Mouse (Mus musculus) erythroblast, embryonic 14.5 days (primary cell): Measurements from ENCODE around the gene Qrich2. TPM values are rescaled to one million over a fixed set of nuclear protein-coding genes. Genes with fewer than 3 reads are reported as not detected.

ENCODE experiments used
- H3K27me3 ChIP-seq: 2 replicates; pipeline ENCODE4 v1.6.1; 2012; ENCODE audit warnings: inconsistent platforms; ENCODE audit not compliant: control insufficient read depth
- H3K36me3 ChIP-seq: 2 replicates; pipeline ENCODE4 v1.6.1; 2012; ENCODE audit warnings: mild to moderate bottlenecking, inconsistent platforms; ENCODE audit not compliant: control insufficient read depth
- H3K4me1 ChIP-seq: 2 replicates; pipeline ENCODE4 v1.6.1; 2012; ENCODE audit warnings: inconsistent platforms; ENCODE audit not compliant: control insufficient read depth
- H3K4me3 ChIP-seq: replicated peaks from 2 replicates; pipeline ENCODE3; 2012; ENCODE audit warnings: moderate library complexity, mild to moderate bottlenecking, inconsistent platforms
- H3K9me3 ChIP-seq: 2 replicates; pipeline ENCODE4 v1.6.1; 2012; ENCODE audit warnings: low read length, inconsistent platforms, mixed read lengths; ENCODE audit not compliant: control insufficient read depth
- GATA1 ChIP-seq: IDR thresholded peaks from 2 replicates; pipeline ENCODE4 v1.6.1; 2012; ENCODE audit warnings: low read length, inconsistent platforms, mixed read lengths
- TAL1 ChIP-seq: IDR thresholded peaks from 3 replicates; pipeline ENCODE4 v1.6.1; 2012; ENCODE audit warnings: low read length, inconsistent platforms, mixed read lengths
- polyA plus RNA-seq: library from polyadenylated mRNA; stranded (reverse); fragments of >175 nt; gene quantifications from 2 replicates; pipeline ENCODE4 v1.2.3, GENCODE M21; 2012

Qrich2 gene
- polyA plus RNA-seq, 1 experiment: not detected

GRCm38 (mm10) chr11:116434287-116434966 is 31.6 kb downstream of the Qrich2 start:
- Histone ChIP-seq H3K9me3 (no peaks in the 10 kb centered on the region), H3K4me1 (peaks cover 73% of the 10 kb centered on the region), H3K36me3 (peaks cover 44% of the 10 kb centered on the region), H3K4me3 (peak overlapping the region; percentile 87), H3K27me3 (no peaks in the 10 kb centered on the region)
- TF ChIP-seq TAL1: no peak
- TF ChIP-seq GATA1: no peak

- peaks cover 37% of the 10 kb centered on the region for H3K36me3 ChIP-seq
- no peak for TF ChIP-seq TAL1
- TF ChIP-seq GATA1: no peak
- no peaks in the 10 kb centered on the region for H3K9me3 ChIP-seq
- H3K4me1 ChIP-seq: peaks cover 77% of the 10 kb centered on the region
- H3K4me3 ChIP-seq: peak within 1 kb of the TSS; percentile 87
- H3K27me3 ChIP-seq: no peaks in the 10 kb centered on the region
Observed at GRCm38 (mm10) chr11:116433356-116434286, 32.4 kb downstream of the Qrich2 start, which contains the start of gene Ubald2. Gene Ubald2, plus strand, starts transcription at chr11:116434094.

GRCm38 (mm10) chr11:116432593-116433355 is 33.3 kb downstream of the Qrich2 start:
- H3K9me3 ChIP-seq: no peaks in the 10 kb centered on the region
- TF ChIP-seq TAL1 (no peak), GATA1 (no peak)
- H3K4me3 ChIP-seq: peak overlapping the region; percentile 87
- peaks cover 82% of the 10 kb centered on the region for H3K4me1 ChIP-seq
- H3K27me3 ChIP-seq: no peaks in the 10 kb centered on the region
- peaks cover 33% of the 10 kb centered on the region for H3K36me3 ChIP-seq

GRCm38 (mm10) chr11:116432127-116432526 is 33.9 kb downstream of the Qrich2 start:
- Histone ChIP-seq H3K9me3 (no peaks in the 10 kb centered on the region), H3K4me3 (no peak overlapping the region), H3K4me1 (peaks cover 76% of the 10 kb centered on the region), H3K27me3 (no peaks in the 10 kb centered on the region), H3K36me3 (peaks cover 26% of the 10 kb centered on the region)
- TF ChIP-seq TAL1: no peak
- TF ChIP-seq GATA1: no peak

GRCm38 (mm10) chr11:116431428-116432077 is 34.5 kb downstream of the Qrich2 start:
- Histone ChIP-seq H3K9me3 (no peaks in the 10 kb centered on the region), H3K4me3 (peak overlapping the region; percentile 54), H3K36me3 (peaks cover 21% of the 10 kb centered on the region), H3K27me3 (no peaks in the 10 kb centered on the region), H3K4me1 (peaks cover 70% of the 10 kb centered on the region)
- TF ChIP-seq GATA1 (no peak), TAL1 (no peak)

GRCm38 (mm10) chr11:116430723-116431427 is 35.2 kb downstream of the Qrich2 start:
- Histone ChIP-seq H3K4me3 (peak overlapping the region; percentile 54), H3K9me3 (no peaks in the 10 kb centered on the region)

GRCm38 (mm10) chr11:116429862-116430613 is 36.0 kb downstream of the Qrich2 start:
- no peaks in the 10 kb centered on the region for H3K9me3 ChIP-seq
- TF ChIP-seq GATA1 (no peak), TAL1 (no peak)
- no peaks in the 10 kb centered on the region for H3K27me3 ChIP-seq
- H3K4me1 ChIP-seq: peaks cover 58% of the 10 kb centered on the region
- H3K4me3 ChIP-seq: peak overlapping the region; percentile 54
- H3K36me3 ChIP-seq: peaks cover 5% of the 10 kb centered on the region

More at GRCm38 (mm10) chr11:116430723-116431427, 35.2 kb downstream of the Qrich2 start:
- TF ChIP-seq GATA1 (no peak), TAL1 (no peak)
- H3K27me3 ChIP-seq: no peaks in the 10 kb centered on the region
- peaks cover 63% of the 10 kb centered on the region for H3K4me1 ChIP-seq
- peaks cover 14% of the 10 kb centered on the region for H3K36me3 ChIP-seq
